Mouse (Mus musculus): ENCODE data around the gene Susd1. TPM values are rescaled to one million over a fixed set of nuclear protein-coding genes. Genes with fewer than 3 reads are reported as not detected.

Susd1 gene
- polyA plus RNA-seq, 2 experiments, result 5.8 to 18.1 TPM

DNA sequence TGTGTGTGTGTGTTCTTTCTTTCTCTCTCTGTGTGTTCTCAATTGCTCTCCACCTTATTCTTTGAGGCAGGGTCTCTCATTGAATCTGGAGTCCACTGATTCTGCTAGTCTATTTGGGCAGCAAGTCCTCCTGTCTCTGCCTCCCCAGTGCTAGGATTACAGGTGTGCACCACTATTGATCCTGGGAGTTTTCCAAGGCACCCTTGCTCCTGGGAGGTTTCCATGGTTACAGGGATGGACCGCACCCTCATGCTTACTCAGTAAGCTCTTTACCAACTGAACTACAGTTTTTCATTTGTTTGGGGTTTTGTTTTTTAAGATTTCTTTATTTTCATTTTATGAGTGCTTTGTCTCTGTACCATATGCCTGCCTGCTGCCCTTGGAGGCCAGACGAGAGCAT, 68.5 kb downstream of the Susd1 start:
- peaks cover 2% of the 10 kb centered on the region; the same call in 1 of the 2 replicates for H3K36me3 ChIP-seq (replicated peaks; ENCODE audit: control insufficient read depth, insufficient read depth, low read depth)
- TF ChIP-seq CTCF (IDR thresholded peaks at IDR 0.05; ENCODE audit: low read depth) (no peak), EP300 (IDR thresholded peaks at IDR 0.05; ENCODE audit: low read depth) (no peak)
- H3K9ac ChIP-seq (replicated peaks), result no peak overlapping the region
- 82% methylated on average over 2 of the region's 2 CpGs for WGBS (ENCODE audit: insufficient replicate concordance)
- no peak overlapping the region for H3K4me2 ChIP-seq (ENCODE audit: low read depth)
- DNase-seq (ENCODE audit: low read depth in 3 of 3, low spot score in 3 of 3) (no peak), ATAC-seq (ENCODE audit: insufficient read depth) (no peak)
- H3K9me3 ChIP-seq (ENCODE audit: control insufficient read depth, low read length), result no peaks in the 10 kb centered on the region
- H3K27ac ChIP-seq, result no peak overlapping the region
- H3K27me3 ChIP-seq (ENCODE audit: control insufficient read depth, insufficient read depth, low read length), result no peaks in the 10 kb centered on the region
- H3K4me3 ChIP-seq (ENCODE audit: insufficient read depth in 1 of 2, low read depth in 2 of 2, low read length in 2 of 2), result no peak overlapping the region
- H3K4me1 ChIP-seq (replicated peaks; ENCODE audit: control insufficient read depth in 2 of 2, insufficient read depth in 2 of 2, low read length in 1 of 2), result peaks cover 0 to under 1% of the 10 kb centered on the region in 2 experiments; a peak in 2 of 4 replicates

DNA sequence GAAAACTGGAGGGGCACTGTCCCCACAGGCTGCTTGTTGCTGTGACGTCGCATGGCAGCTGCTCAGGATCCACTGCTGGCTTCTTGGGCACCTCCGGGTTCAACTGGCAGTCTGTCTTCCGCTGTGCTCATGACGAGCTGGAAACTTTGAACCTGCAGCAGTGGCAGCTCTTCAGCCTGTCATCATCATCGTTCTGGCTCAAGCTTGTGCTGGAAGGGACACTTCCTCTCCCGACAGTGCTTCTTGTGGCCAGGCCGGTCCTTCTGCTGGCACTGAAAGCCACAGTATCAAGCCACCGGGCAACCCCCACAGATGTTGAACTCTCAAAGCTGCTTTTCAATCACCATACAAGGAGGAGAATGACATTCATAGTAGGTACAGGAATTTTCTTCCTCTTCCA, 70.3 kb downstream of the Susd1 start:
- ATAC-seq (ENCODE audit: insufficient read depth), result no peak
- Histone ChIP-seq H3K4me3 (ENCODE audit: insufficient read depth in 1 of 2, low read depth in 2 of 2, low read length in 2 of 2) (no peak overlapping the region), H3K4me2 (ENCODE audit: low read depth) (no peak overlapping the region), H3K9ac (replicated peaks) (no peak overlapping the region), H3K9me3 (ENCODE audit: control insufficient read depth, low read length) (no peaks in the 10 kb centered on the region), H3K36me3 (replicated peaks; ENCODE audit: control insufficient read depth, insufficient read depth, low read depth) (peaks cover 2% of the 10 kb centered on the region; the same call in 1 of the 2 replicates), H3K27ac (no peak overlapping the region), H3K4me1 (replicated peaks; ENCODE audit: control insufficient read depth in 2 of 2, insufficient read depth in 2 of 2, low read length in 1 of 2) (peaks cover 0 to 10% of the 10 kb centered on the region in 2 experiments; a peak in 2 of 4 replicates), H3K27me3 (ENCODE audit: control insufficient read depth, insufficient read depth, low read length) (no peaks in the 10 kb centered on the region)
- no peak for DNase-seq (ENCODE audit: low read depth in 3 of 3, low spot score in 3 of 3)
- WGBS (ENCODE audit: insufficient replicate concordance), result 72% methylated on average over 9 of the region's 9 CpGs
- no peak for TF ChIP-seq CTCF (IDR thresholded peaks at IDR 0.05; ENCODE audit: low read depth)
- TF ChIP-seq EP300 (IDR thresholded peaks at IDR 0.05; ENCODE audit: low read depth), result no peak

DNA sequence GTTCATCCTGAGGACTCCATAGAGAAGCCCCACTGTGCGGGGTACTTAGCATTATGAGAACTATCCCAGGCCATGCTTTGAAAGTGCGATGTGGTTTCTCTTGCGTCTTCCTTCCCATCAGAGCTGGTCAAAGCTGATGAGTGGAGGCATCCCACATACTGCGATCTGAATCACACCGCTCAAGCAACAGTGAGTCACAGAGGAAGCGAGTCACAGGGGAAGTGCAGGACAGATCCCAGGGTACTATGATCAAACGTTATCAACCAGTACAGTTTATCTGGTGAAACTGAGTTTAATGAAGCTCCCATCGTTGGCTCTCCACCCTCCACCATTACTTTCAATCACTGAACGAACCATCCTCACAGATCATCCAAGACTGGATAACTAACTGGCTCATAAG, 72.2 kb downstream of the Susd1 start:
- H3K4me3 ChIP-seq (ENCODE audit: insufficient read depth in 1 of 2, low read depth in 2 of 2, low read length in 2 of 2), result no peak overlapping the region
- H3K9me3 ChIP-seq (ENCODE audit: control insufficient read depth, low read length), result no peaks in the 10 kb centered on the region
- peaks cover 2% of the 10 kb centered on the region; the same call in 1 of the 2 replicates for H3K36me3 ChIP-seq (replicated peaks; ENCODE audit: control insufficient read depth, insufficient read depth, low read depth)
- TF ChIP-seq EP300 (IDR thresholded peaks at IDR 0.05; ENCODE audit: low read depth), result no peak
- TF ChIP-seq CTCF (IDR thresholded peaks at IDR 0.05; ENCODE audit: low read depth), result no peak
- ATAC-seq (ENCODE audit: insufficient read depth) (no peak), DNase-seq (ENCODE audit: low read depth in 3 of 3, low spot score in 3 of 3) (peak in 1 of 3 experiments; percentile 13)
- no peak overlapping the region for H3K9ac ChIP-seq (replicated peaks)
- H3K27ac ChIP-seq, result no peak overlapping the region
- H3K4me2 ChIP-seq (ENCODE audit: low read depth), result no peak overlapping the region
- WGBS (ENCODE audit: insufficient replicate concordance), result 64% methylated on average over 9 of the region's 9 CpGs
- no peaks in the 10 kb centered on the region for H3K27me3 ChIP-seq (ENCODE audit: control insufficient read depth, insufficient read depth, low read length)
- peaks cover 0 to 14% of the 10 kb centered on the region in 2 experiments; a peak in 2 of 4 replicates for H3K4me1 ChIP-seq (replicated peaks; ENCODE audit: control insufficient read depth in 2 of 2, insufficient read depth in 2 of 2, low read length in 1 of 2)

DNA sequence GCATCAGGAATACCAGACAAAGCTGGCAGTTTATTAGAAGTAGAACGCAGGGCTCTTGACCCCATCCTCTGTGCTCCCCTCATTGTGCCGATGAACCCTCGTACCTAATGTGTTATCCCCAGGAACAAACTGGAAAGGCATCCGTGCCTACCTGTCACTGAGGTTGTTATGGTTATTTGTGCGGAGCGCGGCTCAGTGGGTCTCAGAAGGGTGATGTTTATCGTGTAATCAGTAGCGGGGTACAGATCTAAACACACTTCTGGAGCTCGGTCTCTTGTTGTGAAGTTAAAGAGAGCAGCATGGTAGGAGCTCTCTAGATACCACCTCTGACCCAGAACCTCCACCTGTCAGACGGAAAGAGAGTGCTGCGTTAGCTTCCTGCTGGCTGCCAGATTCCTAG, 72.9 kb downstream of the Susd1 start:
- Histone ChIP-seq H3K9ac (replicated peaks) (no peak overlapping the region), H3K27ac (no peak overlapping the region), H3K9me3 (ENCODE audit: control insufficient read depth, low read length) (no peaks in the 10 kb centered on the region), H3K27me3 (ENCODE audit: control insufficient read depth, insufficient read depth, low read length) (no peaks in the 10 kb centered on the region), H3K4me2 (ENCODE audit: low read depth) (no peak overlapping the region), H3K4me3 (ENCODE audit: insufficient read depth in 1 of 2, low read depth in 2 of 2, low read length in 2 of 2) (no peak overlapping the region), H3K36me3 (replicated peaks; ENCODE audit: control insufficient read depth, insufficient read depth, low read depth) (peaks cover 2% of the 10 kb centered on the region; the same call in 1 of the 2 replicates), H3K4me1 (replicated peaks; ENCODE audit: control insufficient read depth in 2 of 2, insufficient read depth in 2 of 2, low read length in 1 of 2) (peaks cover 0 to 14% of the 10 kb centered on the region in 2 experiments; a peak in 2 of 4 replicates)
- TF ChIP-seq EP300 (IDR thresholded peaks at IDR 0.05; ENCODE audit: low read depth) (no peak), CTCF (IDR thresholded peaks at IDR 0.05; ENCODE audit: low read depth) (no peak)
- ATAC-seq (ENCODE audit: insufficient read depth) (no peak), DNase-seq (ENCODE audit: low read depth in 3 of 3, low spot score in 3 of 3) (no peak)
- 86% methylated on average over 12 of the region's 12 CpGs for WGBS (ENCODE audit: insufficient replicate concordance)

DNA sequence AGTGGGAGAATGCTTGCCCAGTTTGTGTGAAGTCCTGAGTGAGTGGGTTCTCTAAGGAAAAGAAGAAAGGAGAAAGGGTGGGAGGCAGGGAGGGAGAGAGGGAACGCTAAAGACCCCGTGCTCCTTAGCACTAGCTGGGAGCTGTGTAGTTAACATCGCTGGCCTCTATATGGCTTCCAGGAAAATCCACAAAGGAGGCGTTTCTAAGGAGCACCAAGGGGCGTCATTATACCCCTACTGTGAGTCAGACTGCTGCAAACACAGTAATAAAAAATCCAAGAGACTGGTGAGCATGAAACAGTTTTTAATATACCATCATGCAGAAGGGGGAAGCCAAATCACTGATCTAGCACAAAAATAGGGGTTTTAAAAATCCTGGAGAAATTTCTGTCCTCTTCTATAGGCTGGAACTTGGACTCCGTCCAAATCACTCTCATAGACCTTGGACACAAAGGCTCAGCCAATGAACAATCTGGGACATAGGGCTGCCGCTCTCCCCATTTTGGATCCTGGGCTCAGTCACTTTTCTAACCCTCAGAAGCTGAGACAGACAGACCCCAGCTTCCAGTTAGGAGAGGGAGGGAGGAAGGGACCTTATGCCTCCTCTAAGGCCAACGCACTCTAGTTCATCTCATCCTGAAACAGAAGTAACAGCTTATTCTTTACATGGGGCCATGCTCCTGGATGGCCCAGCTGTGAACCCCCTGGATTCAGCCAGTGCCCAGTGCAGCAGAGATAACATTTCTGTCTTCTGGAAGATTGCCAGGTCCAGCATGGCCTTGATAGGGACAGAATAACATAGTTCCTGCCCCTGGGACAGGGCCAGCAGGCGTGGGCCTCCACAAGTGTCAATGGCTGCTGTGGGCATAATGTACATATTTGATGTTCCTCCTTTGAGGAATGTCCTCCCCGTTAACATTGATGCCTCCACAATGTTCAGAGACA, 73.9 kb downstream of the Susd1 start:
- TF ChIP-seq EP300 (IDR thresholded peaks at IDR 0.05; ENCODE audit: low read depth), result no peak
- TF ChIP-seq CTCF (IDR thresholded peaks at IDR 0.05; ENCODE audit: low read depth), result no peak
- Histone ChIP-seq H3K27ac (no peak overlapping the region), H3K4me2 (ENCODE audit: low read depth) (no peak overlapping the region), H3K4me1 (replicated peaks; ENCODE audit: control insufficient read depth in 2 of 2, insufficient read depth in 2 of 2, low read length in 1 of 2) (peaks cover 0 to 14% of the 10 kb centered on the region in 2 experiments; a peak in 2 of 4 replicates), H3K9ac (replicated peaks) (no peak overlapping the region), H3K9me3 (ENCODE audit: control insufficient read depth, low read length) (no peaks in the 10 kb centered on the region), H3K27me3 (ENCODE audit: control insufficient read depth, insufficient read depth, low read length) (no peaks in the 10 kb centered on the region), H3K36me3 (replicated peaks; ENCODE audit: control insufficient read depth, insufficient read depth, low read depth) (peaks cover 2% of the 10 kb centered on the region), H3K4me3 (ENCODE audit: insufficient read depth in 1 of 2, low read depth in 2 of 2, low read length in 2 of 2) (no peak overlapping the region)
- 65% methylated on average over 10 of the region's 10 CpGs for WGBS (ENCODE audit: insufficient replicate concordance)
- DNase-seq (ENCODE audit: low read depth in 3 of 3, low spot score in 3 of 3) (no peak), ATAC-seq (ENCODE audit: insufficient read depth) (no peak)

Measured in liver, embryonic 14.5 days (tissue).